Mouse (Mus musculus) ovary, postnatal 10 days (tissue): ENCODE results near the gene Nsg1.

Experiments
- DNase-seq: peaks from one replicate; pipeline ENCODE4 v3.0.0; 2022; ENCODE audit warnings: low spot score

The Nsg1 gene

DNA sequence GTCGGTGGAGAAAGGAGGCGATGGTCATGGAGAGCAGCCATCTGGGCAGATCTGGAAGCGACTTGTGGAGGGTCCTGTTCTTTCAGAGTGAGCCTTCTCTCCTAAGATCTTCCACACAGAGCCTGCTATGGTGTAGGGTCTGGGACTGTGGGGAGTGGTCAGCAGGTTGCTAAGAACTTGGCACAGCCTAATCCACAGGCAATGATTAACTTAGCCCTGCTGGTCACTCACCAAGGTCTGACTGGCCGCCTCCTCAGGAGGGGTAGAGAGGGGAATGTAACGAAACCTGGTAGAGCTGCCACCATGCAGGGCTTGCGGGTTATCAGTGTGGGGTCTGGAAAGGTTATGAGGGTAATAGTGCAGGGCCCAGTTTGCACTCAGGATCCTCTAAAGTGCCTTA is 18.8 kb downstream of the Nsg1 start:
- no peak for DNase-seq

DNA sequence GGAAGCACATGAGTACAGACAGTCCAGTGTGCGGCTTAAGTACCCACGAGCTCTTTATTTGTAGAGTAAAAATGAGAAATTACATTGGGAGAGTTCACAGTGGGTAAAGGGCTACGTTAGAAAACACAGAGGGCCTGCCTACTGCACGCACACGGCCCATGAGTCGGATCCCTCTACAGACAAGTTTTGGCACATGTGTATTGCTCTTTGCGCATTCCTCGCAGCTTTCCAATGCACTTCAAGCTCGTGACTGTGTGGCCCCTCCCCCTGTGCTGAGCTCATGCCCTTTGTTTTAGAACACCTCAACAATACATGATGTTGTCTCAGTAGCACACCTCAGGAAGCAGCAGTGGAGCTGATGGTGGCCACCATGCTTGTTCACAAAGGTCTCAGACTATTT is 22.5 kb downstream of the Nsg1 start:
- no peak for DNase-seq

DNA sequence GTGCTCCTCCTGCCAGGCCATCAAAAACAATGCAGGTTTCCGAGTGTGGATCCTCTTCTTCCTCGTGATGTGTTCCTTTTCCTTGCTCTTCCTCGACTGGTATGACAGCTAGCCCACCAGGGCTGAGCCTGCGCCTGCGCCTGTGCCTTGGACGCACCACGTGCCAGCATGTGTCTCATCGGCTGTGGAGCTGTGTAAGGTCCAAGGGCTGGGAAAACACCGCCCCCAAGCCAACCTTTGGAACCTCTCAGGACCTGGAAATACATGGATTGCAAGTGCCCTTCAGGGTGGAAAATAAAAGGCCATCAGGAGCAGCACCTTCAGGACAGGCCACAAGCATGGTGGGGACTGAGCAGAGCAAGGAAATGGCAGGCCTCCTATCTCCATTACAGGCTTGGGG is 23.5 kb downstream of the Nsg1 start:
- no peak for DNase-seq

DNA sequence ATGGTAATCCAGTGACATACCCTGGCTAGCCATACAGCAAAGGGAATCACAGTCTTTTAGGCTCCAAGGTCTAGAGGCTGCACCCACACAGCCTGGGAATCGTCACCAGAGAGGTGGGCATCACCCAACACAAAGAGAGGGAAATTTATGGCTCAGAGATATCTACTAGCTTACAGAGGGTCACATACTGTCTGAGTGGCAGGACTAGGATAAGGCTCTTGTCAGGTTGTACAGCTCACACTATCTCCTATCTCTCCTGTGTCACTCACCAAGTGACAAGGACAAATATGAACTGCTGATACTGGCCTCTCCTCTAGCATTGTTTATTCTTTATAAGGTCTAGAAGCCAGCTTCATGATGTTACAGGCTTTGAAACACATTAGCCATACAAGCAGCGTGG is 30.4 kb downstream of the Nsg1 start:
- DNase-seq, result no peak

DNA sequence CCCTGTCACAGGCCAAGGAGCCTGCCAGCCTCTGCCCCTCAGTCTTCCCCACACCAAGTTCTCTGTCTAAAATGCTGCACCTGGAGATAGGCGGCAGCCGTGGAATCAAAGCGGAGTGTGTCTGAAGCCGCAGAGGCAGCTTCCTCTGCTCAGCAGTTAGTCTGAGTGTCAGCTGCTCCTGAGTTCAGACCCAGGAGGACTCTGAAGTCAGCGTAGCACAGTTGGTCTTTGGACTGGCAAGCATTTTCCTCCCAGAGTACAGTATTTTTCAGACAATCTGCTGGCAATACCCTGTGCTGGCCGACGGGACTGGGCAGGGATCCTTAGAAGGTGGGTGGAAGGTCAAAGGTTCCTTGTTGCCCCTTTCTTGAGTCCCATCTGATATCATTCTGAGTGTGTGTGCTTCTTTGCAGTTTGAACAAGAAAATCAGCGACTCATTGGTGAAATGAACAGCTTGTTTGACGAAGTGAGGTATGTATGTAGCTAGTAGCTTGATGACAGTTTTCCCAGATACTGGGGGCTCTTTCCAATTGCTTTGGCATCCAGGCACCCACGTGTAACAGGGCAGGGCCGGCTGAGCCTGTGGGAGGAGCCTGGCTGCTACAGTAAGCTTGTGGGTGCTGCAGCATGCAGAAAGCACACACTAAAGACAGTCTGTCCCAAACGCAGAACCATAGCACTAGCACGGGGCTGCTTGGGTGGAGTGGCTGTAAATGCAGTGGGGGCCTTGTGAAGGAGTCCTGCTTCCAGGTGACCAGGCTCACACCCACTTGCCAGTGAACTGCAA is 33.0 kb downstream of the Nsg1 start:
- no peak for DNase-seq

DNA sequence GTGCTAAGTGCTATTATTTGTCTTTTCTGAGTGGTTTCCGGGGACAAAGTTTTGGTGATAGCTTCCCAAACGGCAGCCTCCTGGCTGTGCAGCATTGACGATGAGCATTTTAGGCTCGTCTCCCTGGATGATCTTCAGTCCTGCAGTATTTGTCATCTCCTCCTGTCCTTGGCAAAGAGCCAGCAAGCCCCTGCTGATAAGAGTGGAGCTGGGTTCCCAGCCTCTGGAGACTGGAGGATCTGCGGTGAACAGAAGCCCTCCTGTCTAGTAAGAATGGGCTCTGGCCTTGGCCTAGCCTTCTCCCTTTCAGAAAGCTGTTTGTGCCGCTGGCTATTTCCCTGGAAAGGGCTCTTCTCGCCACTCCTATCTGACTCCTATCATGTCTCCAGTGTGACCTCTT is 38.0 kb downstream of the Nsg1 start:
- DNase-seq, result no peak

DNA sequence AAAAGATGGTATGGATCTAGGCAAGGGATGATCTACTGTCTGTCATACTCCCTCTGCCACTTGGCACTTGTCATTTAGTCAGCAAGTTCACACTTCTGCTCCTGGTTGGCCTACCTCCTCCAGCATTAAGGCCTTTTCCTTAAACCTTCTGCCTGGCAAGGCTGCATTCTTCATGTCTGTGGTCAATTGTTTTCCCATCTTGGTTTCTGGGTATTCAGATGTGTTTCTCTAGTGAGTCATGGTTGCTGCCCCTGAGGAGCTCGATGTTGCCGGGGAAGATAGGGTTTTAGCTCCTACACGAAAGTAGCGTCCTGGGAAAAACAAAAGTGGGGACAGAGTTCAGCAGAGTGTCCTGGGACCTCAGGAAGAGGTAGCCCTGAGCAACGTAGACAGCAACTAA is 40.4 kb downstream of the Nsg1 start:
- no peak for DNase-seq

DNA sequence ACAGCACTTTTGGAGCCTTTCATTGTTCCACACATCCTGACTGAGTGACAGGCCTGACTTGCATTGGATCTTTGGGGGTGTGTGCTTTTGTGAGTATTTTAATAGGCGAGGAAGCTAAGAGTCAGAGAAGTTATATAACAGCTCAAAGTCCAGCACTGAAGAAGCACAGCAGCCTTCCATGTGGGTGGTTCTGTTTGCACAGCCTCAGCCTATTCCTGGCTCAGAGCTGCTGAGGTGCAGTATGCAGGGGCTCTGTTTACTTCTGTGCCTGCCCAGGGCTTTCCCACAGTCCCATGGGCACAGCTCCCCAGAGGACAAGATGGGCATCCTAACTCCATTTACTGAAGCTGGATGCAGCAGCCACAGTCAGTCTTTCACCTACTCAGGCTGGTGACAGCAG is 42.7 kb downstream of the Nsg1 start:
- no peak for DNase-seq

DNA sequence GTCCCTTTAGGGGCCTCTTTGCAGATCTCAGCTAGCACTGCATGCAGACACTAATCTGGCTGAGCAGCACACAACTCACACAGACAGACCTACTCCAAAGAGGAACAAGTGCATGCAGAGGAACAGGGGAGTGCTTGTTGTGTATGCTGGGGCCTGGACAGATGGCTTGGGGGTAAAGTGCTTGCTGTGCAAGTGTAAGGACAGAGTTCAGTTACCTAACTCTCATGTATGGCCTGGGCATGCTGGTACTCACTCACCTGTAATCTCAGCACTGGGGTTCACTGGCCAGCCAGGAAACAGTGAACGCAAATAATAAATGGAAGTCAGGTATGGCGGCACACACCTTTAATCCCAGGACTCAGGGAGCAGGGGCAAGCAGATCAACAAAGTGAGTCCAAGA is 45.2 kb downstream of the Nsg1 start:
- DNase-seq, result no peak

DNA sequence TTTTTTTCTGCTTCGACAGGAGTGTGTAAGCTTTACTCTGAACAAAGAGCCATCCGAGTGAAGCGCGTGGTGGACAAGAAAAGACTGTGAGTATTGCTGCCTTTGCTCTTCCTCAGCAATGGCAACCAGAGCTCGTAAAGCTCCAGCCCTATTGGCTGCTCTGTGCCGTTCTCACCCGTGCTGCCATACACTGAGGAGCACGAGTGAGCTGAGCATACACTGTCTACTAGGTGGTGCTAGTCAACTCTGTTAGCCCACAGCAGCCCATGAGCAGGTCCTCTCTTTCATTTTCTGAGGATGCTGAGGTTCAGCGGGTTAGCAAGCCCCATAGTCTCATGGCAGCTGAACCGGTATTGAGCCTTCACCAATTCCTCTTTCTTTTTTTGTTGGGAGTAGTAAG is 52.9 kb downstream of the Nsg1 start:
- DNase-seq, result no peak

DNA sequence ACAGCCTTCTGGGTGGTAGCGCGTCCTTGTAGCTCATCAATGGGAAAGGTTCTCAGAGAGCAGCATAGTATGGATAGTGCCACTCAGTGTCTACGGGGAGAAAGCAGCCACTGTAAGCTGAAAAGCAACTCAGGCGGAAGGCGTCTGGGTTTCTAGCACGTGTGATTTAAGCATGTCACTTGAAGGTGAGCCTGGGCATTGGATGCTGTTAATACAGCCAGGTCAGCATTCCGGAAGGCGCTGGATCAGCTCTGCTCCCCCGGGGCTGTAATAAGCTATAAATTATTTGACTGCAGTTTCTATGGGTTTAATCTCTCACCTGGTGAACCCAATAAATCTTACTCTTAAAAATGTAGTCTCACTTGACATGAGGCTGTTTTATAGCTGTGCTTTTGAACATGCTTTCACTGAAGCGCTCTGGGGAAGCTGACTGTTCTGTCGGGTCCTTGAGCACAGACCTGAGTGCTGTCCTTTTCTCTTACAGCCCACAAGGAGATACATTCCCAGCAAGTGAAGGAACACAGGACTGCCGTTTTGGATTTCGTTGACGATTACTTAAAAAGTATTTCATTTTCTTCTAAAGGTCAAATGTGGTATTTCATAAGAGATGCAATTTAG is 53.5 kb downstream of the Nsg1 start:
- DNase-seq, result no peak

DNA sequence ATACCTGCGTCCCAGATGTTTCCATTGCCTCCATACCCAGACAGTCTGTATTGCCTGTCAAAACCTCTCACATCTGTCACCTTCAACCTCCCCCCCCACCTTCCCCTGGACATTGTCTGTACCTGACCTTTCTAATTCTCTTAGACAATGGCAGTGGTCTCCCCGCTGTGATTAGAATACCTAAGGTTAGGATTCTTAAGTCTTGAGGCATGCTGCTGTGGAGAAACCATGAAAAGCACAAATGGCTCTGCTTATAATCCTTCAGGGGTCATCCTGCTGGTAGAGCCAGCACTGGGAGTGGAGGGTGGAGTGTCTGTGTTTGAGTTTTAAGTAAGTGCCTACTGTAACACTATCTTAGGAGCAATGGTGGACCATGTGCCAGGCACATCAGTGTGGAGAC is 56.8 kb downstream of the Nsg1 start:
- DNase-seq, result no peak

DNA sequence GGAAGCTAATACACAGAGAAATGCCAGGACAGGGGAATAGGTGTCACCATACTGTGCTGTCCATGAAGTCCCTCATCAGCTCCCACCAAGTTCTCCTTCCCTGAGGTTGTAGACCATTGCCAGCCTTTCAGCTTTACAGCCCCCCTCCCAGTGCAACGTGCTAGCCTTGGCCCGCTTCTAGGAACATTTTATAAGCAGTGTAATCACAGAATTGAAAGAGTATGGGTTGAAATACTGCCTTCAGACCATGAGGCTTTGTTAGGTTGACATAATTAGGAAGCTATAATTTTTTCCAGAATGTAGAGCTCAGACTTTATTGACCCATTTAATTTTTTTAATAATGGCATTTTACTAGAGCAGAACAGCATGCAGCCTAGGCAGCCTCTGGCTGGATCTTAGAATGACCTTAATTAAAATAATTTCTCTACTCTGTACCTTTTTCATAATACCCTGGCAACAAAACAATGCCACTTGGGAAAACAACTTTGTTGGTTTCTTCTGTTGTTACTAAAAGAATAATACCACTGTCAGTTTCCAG is 60.5 kb downstream of the Nsg1 start:
- no peak for DNase-seq

DNA sequence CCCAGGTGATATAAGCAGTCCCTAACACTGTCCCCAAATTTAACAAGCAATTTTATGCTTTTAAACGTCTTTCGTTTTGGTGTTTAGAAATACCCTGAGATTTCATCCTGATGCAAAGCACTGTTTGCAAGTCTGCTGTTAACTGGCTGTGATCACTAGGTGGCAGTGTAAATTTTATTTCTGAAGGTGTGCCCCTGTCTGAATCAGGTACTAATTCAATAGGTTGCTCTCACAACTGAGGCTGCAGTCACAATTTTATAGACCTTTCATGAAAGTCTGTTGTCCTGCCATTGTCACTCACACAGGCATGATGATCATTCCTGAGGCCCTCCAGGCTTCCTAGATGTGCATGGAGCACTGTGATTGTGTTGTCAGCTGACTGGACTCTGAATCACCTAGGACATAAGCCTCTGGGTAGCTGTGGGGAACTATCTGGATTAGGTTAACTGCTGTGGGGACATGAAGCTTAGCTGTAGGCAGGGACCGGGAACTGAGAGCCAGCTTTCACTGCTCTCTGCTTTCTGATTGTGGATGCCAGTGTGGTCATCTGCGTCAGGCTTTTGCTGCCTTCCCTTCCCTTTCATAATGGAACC is 62.1 kb downstream of the Nsg1 start:
- no peak for DNase-seq

DNA sequence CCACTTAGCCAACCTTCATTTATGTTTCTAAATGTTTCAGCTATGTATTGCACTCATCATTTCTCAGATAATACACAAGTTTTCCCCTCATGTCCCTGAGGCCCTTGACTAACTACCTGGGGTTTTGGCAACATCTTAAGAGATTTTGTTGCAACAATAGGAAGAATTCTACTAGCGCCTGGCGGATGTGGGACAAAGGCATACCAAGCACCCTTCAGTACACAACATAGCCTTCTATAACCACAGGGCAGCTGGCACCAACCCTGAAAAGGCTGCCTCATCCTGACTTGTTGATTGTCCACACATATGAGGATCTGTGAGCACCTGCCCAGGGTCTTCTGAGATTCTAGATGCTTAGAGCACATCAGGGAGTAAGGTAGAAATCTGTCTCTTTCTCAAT is 65.4 kb downstream of the Nsg1 start:
- DNase-seq, result no peak

DNA sequence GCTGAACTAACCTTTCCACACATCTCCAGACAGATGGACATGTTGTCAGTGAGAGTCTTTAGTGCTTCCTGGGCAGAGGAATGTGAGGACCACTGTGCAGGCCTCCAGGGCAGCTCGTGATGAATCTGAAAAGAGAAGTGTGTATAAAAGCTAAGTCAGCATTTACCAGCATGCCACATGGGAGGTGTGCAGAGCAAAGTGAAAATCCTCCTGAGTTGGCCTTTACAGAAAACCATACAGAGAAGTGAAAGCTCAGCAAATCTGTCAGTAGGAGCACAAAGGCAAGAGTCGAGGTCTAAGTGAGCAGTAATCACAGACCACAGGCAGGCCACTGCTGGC is 67.8 kb downstream of the Nsg1 start:
- no peak for DNase-seq

DNA sequence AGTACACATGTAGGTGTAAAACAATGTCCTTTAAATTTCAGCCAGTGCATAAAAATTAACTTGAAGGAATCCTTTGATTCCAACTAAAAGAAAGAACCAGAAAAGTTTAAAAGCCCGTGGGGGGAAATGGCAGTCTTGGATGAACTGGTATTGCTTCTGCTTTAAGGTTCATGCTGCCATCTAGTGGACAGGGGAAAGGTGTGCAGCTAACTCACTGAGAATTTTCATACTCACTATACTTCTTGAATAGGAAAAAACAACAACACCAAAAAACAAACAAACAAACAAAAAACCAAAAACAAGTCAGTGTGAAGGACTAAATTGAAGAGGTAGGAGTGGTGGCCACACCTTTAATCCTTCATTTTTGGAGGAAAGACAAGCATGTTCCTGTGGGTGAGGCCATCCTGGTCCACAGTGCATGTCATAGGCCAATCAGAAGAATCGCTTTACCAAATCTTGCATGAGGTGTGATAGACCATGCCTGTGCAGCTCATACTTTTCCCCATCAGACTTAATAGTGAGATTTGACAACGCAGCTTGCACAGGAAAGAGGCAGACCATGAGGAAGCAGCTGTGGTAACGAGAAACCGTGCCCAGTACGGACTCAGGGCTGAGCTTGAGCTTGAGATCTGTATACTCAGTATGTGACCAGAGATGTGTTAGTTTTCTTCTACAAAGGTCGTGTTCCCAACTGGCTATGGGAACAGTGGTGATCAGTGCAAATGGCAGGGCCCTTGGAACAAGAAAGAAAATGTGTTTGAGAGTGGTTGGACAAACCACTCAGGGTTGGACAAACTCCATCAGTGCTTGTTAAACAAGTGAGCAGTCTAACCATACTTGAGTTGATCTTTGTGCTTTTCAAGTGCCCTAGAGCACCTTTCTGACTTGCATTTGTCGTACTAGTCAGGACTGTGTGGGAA is 68.4 kb downstream of the Nsg1 start:
- no peak for DNase-seq

DNA sequence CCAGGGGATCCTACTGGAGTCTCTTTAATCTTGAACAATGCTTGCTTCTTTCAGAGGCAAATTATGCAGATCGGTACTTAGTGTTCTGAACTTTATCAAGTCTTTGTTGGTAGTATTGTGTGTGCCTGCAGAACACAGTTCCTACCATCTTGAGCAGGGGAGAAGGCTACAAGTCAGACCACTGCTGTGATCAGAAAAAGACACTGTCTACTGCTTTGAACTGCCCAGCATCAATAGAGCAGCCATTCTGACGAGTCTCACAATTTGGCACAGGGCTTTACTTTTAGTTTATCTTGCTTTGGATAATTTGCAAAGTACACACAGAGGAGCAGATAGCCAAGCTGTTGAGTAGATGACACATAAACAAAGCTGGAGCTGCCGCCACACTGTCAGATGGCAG is 69.1 kb downstream of the Nsg1 start:
- DNase-seq, result no peak

DNA sequence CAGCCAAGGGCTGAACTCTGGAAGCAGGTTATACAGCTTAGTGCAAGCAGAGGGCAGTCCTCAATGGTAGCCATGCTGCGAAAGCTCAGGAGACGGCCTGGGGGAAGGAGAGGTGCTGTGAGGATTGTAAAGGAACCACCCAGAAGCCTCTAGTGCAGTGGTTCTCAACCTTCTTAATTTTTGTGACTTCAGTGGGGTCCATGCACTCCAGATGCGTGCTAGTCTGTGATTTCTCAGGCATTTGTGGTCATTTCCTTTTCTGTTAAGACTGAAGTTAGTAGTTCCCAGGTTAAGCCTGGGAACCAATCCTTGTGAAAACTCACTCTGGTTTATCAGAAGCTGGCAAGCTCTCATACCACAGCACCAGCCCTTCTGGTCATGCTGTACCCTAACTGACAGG is 69.6 kb downstream of the Nsg1 start:
- DNase-seq, result no peak
